Mouse (Mus musculus): ENCODE data around the gene Serp2. TPM values are rescaled to one million over a fixed set of nuclear protein-coding genes. Genes with fewer than 3 reads are reported as not detected.

Serp2 gene
- polyA plus RNA-seq, 1 experiment from 2014 or later = 186 TPM

Other genes starting within 250 kb of the Serp2 start
- 792 and 811 TPM in 2 replicates for gene Tsc22d1, start 141.9 kb downstream of the Serp2 start, polyA plus RNA-seq (2015; fragmentation: Nextera tagmentation; extraction: Ambion mirVana)